Mouse (Mus musculus) G1E (cell line): ENCODE measurements around the gene Tmem151a. TPM values are rescaled to one million over a fixed set of nuclear protein-coding genes. Genes with fewer than 3 reads are reported as not detected.
A peak's percentile ranks its signal among the peaks of the same experiment; 100 is the strongest.

Experiments used
- ATAC-seq: 2 replicates; pipeline ENCODE4 v1.8.0; 2016; ENCODE audit warnings: mild to moderate bottlenecking; ENCODE audit not compliant: insufficient number of reproducible peaks, poor library complexity, low FRiP score, severe bottlenecking; ENCODE audit errors: extremely low read depth
- DNase-seq: peaks from one replicate; pipeline ENCODE4 v3.0.0; 2012; ENCODE audit warnings: low spot score
- H3K27me3 ChIP-seq: 2 replicates; pipeline ENCODE4 v1.6.1; 2012; ENCODE audit warnings: mild to moderate bottlenecking, low read length, inconsistent platforms; ENCODE audit not compliant: insufficient read depth
- H3K36me3 ChIP-seq: replicated peaks from 2 replicates; pipeline ENCODE3; 2012; ENCODE audit warnings: mild to moderate bottlenecking, inconsistent platforms
- H3K4me1 ChIP-seq: 2 replicates; pipeline ENCODE4 v1.6.1; 2012; ENCODE audit warnings: low read depth, low read length, inconsistent platforms, mixed read lengths; ENCODE audit not compliant: insufficient read depth
- H3K4me3 ChIP-seq: 2 replicates; pipeline ENCODE4 v1.5.1; 2012; ENCODE audit warnings: low read depth, mild to moderate bottlenecking, inconsistent platforms, low read length, moderate library complexity, mixed read lengths
- H3K9me3 ChIP-seq: replicated peaks from 2 replicates; pipeline ENCODE4 v1.6.1; 2012; ENCODE audit warnings: inconsistent platforms
- CTCF ChIP-seq: IDR thresholded peaks from 2 replicates; pipeline ENCODE4 v1.5.1; 2012; ENCODE audit warnings: low read depth, low read length, inconsistent platforms, mixed read lengths
- GATA1 ChIP-seq: IDR thresholded peaks from 2 replicates; pipeline ENCODE4 v1.6.1; 2012; ENCODE audit warnings: borderline replicate concordance, low read length, inconsistent platforms, mixed read lengths
- GATA2 ChIP-seq: IDR thresholded peaks from 2 replicates; pipeline ENCODE4 v1.6.1; 2012; ENCODE audit warnings: low read depth, low read length, inconsistent platforms, borderline replicate concordance
- POLR2AphosphoS5 ChIP-seq: IDR thresholded peaks from 2 replicates; pipeline ENCODE4 v1.6.1; 2012; ENCODE audit warnings: low read depth, low read length, inconsistent platforms; ENCODE audit not compliant: insufficient replicate concordance
- TAL1 ChIP-seq: conservative IDR thresholded peaks from 2 replicates; pipeline ENCODE4 v1.6.1; 2012; ENCODE audit warnings: low read depth, low read length, inconsistent platforms, mixed read lengths
- polyA plus RNA-seq: library from polyadenylated mRNA; stranded (reverse); fragments of >175 nt; gene quantifications from 2 replicates; pipeline ENCODE4 v1.2.3, GENCODE M21; 2012
- total RNA-seq, 2 experiments: library from RNA; stranded (forward) in 1 of 2; stranded (reverse) in 1 of 2; fragments of 200-1000 nt in 1 of 2; fragments of >200 nt in 1 of 2; fragmentation: Nextera tagmentation in 1 of 2; gene quantifications; 2 replicates each; pipeline ENCODE4 v1.2.3; 2014 to 2017

Tmem151a gene
- total and polyA plus RNA-seq, 3 experiments, result 0.16 TPM; not detected in 2

DNA sequence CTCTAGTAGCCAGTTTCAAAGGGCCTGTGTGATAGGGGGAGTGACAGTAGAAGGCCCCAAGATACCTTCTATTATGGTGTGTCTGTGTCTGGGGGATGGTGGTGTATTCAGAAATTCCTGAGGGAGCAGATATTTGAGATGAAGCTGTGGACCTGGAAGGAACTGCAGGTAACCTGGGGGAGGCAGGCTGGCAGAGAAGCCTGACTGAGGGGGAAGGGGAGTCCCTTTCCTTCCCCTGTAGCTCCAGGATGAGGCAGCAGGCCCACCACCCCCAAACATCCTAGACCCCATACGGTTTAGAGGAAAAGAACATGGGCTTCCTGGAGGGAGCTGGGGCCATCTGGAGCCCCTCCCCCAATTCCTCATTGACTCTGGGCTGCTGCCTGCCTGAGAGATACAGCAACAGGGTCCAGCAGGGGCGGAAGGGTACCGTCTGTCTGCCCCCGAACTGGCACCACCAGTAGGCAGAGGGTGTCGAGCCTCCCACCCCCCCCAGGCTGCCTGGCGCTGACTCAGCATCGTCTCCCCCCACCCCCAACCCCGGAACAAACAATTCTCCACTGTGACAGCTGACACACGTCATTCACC lies 10.7 kb upstream of the Tmem151a start:
- no peak for DNase-seq
- ATAC-seq, result no peak
- peaks cover 56% of the 10 kb centered on the region for H3K36me3 ChIP-seq
- peaks cover 17% of the 10 kb centered on the region for H3K27me3 ChIP-seq
- peaks cover 47% of the 10 kb centered on the region for H3K4me1 ChIP-seq
- no peak overlapping the region for H3K4me3 ChIP-seq
- no peaks in the 10 kb centered on the region for H3K9me3 ChIP-seq
- TF ChIP-seq GATA2, result no peak
- no peak for TF ChIP-seq POLR2AphosphoS5
- no peak for TF ChIP-seq TAL1
- TF ChIP-seq GATA1, result no peak
- TF ChIP-seq CTCF, result no peak

DNA sequence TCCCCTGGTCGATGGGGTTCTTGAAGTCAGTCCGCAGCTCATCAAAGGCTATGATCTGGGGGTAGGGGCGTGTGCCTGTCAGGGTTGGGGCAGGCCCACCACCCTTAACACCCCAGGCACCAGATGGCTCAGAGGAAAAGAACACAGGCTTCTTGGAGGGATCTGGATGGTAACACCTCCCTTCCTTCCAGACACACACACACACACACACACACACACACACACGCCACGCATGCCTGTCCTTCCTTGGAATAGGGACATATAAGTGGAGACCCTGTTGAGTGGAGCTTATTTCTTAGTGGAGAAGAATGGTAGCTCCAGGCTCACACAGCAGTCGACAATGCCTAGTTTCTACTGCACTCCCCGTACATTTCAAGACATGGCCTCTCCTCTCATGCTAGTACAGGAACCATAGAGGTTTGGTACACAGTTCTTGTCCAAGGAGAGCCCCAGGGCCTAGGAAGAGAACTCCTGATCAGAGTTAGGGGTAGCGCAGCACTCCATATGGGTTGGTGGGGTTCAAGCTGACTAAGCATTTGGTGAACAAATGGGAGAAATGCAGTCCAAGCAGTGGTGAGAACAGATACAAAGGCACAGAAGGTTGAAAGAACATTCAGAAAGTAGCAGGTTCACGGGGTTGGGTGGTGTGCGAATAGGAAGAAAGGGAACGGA lies 9.6 kb upstream of the Tmem151a start:
- Histone ChIP-seq H3K4me1 (peaks cover 47% of the 10 kb centered on the region), H3K27me3 (peaks cover 17% of the 10 kb centered on the region), H3K4me3 (no peak overlapping the region), H3K36me3 (peaks cover 55% of the 10 kb centered on the region), H3K9me3 (no peaks in the 10 kb centered on the region)
- TF ChIP-seq POLR2AphosphoS5 (no peak), GATA2 (no peak), TAL1 (no peak), GATA1 (no peak), CTCF (no peak)
- DNase-seq (no peak), ATAC-seq (no peak)

DNA sequence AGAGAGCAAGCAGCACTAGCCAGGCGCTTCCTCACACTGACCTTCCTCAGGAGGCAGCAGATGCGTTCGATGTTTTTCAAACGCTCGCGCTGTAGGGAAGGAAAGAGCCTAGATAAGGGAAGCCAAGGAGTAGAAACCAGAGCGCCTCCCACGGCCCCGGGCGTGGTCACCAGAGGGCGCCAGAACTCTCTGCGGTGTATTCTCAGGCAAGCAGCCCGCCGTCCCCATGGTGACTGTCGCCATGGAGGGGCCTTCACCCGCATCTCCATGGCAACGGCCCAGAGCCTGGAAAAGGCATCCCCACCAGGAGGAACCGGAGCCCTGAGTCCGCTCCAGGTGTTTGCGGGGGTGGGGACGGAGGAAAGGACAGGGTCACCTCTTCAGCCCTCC lies 8.9 kb upstream of the Tmem151a start:
- Histone ChIP-seq H3K4me3 (no peak overlapping the region), H3K36me3 (peaks cover 55% of the 10 kb centered on the region), H3K4me1 (peaks cover 48% of the 10 kb centered on the region), H3K27me3 (peaks cover 17% of the 10 kb centered on the region), H3K9me3 (no peaks in the 10 kb centered on the region)
- peak; percentile 82 for DNase-seq
- TF ChIP-seq TAL1 (no peak), GATA2 (no peak), CTCF (peak; percentile 64)
- peak; percentile 66 for ATAC-seq

DNA sequence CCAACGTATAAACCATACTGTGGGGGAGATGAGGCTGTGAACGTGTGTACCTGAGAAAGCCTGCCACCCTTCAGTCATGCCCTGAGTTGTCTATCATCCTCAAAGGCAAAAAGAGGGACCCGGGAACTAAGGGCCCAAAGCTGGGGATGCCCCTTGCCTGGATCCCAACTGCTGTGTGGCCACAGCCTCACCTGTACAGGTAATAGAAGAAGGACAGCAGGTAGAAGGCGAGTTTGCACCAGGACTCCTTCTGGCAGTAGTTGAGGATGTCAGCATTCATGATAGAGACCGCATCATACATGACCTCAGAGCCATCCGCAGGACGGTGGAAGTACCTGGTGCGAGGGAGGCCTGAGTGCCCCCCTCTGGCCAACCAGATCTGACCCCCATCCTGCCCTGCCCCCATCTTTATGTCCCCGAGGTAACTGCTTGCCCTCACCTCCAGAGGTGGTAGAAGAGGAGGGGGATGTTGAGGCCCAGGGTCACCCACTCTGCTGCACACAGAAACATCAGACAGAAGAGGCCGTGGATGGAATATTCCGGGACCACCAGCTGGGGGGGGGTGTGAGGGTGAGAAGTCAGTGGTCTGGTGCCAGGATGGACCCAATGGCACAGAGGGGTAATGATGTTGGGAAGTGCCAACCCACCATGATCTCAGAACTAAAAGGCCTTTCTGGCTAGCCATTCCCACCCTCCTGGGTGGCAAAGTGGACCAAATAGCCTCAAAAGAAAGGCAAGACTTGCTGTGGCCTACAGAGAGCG lies 8.3 kb upstream of the Tmem151a start:
- DNase-seq (no peak), ATAC-seq (no peak)
- Histone ChIP-seq H3K27me3 (peaks cover 17% of the 10 kb centered on the region), H3K4me3 (no peak overlapping the region), H3K36me3 (peaks cover 51% of the 10 kb centered on the region), H3K4me1 (peaks cover 49% of the 10 kb centered on the region), H3K9me3 (no peaks in the 10 kb centered on the region)
- TF ChIP-seq POLR2AphosphoS5 (no peak), GATA2 (no peak), TAL1 (no peak), CTCF (no peak), GATA1 (no peak)

DNA sequence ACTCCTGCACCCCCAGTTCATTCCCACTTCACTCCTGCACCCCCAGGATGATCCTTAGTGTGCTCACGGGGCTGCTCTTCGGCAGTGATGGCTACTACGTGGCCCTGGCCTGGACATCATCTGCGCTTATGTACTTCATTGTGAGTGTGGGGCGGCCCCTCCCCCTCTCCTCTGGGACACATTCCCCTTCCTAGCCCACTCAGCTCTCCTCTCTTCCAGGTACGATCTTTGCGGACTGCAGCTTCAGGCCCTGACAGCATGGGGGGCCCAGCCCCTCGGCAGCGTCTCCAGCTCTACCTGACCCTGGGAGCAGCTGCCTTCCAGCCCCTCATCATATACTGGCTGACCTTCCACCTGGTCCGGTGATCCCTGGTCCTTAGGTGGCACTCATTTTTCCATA lies 6.8 kb upstream of the Tmem151a start:
- no peak for DNase-seq
- Histone ChIP-seq H3K4me3 (no peak overlapping the region), H3K36me3 (peaks cover 50% of the 10 kb centered on the region), H3K9me3 (no peaks in the 10 kb centered on the region), H3K4me1 (peaks cover 48% of the 10 kb centered on the region), H3K27me3 (peaks cover 12% of the 10 kb centered on the region)
- no peak for ATAC-seq
- TF ChIP-seq TAL1 (no peak), CTCF (no peak), POLR2AphosphoS5 (no peak), GATA1 (no peak), GATA2 (no peak)

DNA sequence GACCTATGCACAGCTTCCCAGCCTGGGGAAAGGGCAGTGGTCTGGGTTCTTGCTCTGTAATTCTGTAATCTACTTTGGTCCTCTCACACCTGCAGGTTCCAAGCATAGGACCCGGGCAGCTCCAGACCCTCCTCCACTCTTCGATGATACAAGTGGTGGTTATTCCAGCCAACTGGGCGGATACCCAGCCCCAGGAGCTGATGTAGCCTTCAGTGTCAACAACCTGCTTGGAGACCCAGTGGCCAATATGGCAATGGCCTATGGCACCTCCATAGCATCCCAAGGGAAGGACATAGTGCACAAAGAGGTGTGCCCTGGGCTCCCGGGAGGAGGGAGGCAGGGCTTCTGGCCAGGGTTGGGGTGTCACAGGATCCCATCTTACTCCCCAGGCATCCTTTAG lies 4.0 kb upstream of the Tmem151a start:
- H3K4me1 ChIP-seq, result peaks cover 38% of the 10 kb centered on the region
- no peak for ATAC-seq
- TF ChIP-seq GATA2 (no peak), POLR2AphosphoS5 (no peak), TAL1 (no peak), GATA1 (no peak), CTCF (no peak)

More for the DNA sequence above, 4.0 kb upstream of the Tmem151a start:
- no peak for DNase-seq
- H3K9me3 ChIP-seq, result no peaks in the 10 kb centered on the region
- peaks cover 50% of the 10 kb centered on the region for H3K36me3 ChIP-seq
- peak overlapping the region; percentile 98; the same call in 1 of the 2 replicates for H3K4me3 ChIP-seq
- peaks cover 10% of the 10 kb centered on the region for H3K27me3 ChIP-seq
